Comparison of ENCODE assay signal across 12 mouse cellular contexts in the genomic region with DNA sequence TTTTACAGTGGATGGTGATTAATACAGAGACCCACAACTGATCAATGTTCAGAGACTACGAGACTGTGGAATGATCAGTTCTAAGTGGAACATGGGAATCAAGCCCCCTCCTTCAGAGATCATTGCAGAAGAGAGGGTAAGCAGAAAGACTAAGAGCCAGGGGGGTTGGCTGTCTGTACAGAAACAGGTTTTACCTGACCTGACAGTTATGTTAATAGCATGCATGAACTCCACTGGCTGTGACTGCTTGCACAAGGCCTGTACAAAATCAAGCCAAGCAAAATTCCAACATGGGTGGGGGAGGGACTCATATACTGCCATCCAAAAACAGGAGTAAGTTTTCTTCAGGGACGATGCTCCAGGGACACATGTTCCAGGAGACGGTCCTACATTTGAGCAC.
"Had no signal": no experiment of that assay in that cellular context is flagged by ENCODE, and none has a peak within 500 bp of the region (broad histone marks: within the 10 kb centered on the region; RNA-seq: fewer than 3 reads in every experiment).

No protein-coding gene starts in this region.

- ATAC-seq: intestine, postnatal 0 days had no signal

- H3K4me2 ChIP-seq: liver, embryonic 13.5 days; midbrain, embryonic 11.5 days had no signal

- H3K9me3 ChIP-seq: liver, embryonic 13.5 days had no signal

- H3K9ac ChIP-seq: liver, embryonic 13.5 days had no signal

- DNase-seq: kidney, postnatal 4 days; liver, embryonic 13.5 days; lung, adult 2 months; lung, postnatal 14 days; lung, postnatal 4 days; midbrain, embryonic 14.5 days; right cerebral cortex, postnatal 14 days; right cerebral cortex, postnatal 4 days; thymus, postnatal 25 days had no signal

- H3K4me3 ChIP-seq: liver, embryonic 13.5 days had no signal

- H3K27me3 ChIP-seq: liver, embryonic 13.5 days had no signal

- H3K27ac ChIP-seq: liver, embryonic 13.5 days; stomach, postnatal 0 days had no signal
